Mouse (Mus musculus): ENCODE measurements around the gene Dlg3. TPM values are rescaled to one million over a fixed set of nuclear protein-coding genes. Genes with fewer than 3 reads are reported as not detected.

Dlg3 gene
- total RNA-seq, 1 experiment, result 15.3 TPM

DNA sequence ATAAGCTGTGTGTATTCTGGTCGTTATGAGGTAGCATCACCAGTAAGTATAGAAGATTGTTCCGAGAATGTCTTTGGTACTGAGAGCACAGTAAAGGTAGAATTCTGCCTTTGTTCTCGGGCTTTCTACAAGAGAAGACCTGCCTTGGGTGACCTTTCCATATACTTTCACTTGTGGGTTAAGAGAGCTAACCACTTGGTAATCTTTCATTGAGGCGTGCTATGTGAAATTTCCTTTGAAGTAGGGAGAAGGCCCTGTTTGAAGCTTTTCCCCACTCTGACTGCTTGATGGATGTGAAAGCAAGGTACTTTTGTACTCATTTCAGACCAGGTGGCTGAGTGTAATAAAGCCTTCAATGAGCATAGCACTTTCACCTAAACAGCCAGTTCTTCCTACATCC is 21.8 kb downstream of the Dlg3 start:
- no peaks in the 10 kb centered on the region for H3K9me3 ChIP-seq (ENCODE audit: control insufficient read depth, insufficient read depth, low read depth, low read length)
- TF ChIP-seq ZNF384 (IDR thresholded peaks at IDR 0.05; ENCODE audit: low read depth, low read length) (no peak), HCFC1 (IDR thresholded peaks at IDR 0.05; ENCODE audit: borderline replicate concordance, insufficient read depth, low read length) (no peak), ZC3H11A (IDR thresholded peaks at IDR 0.05; ENCODE audit: borderline replicate concordance, low read depth, low read length) (no peak), CHD2 (IDR thresholded peaks at IDR 0.05; ENCODE audit: low read depth, low read length) (no peak)
- no peak overlapping the region for H3K9ac ChIP-seq (ENCODE audit: insufficient read depth, low read depth, low read length, poor library complexity, severe bottlenecking)
- in situ Hi-C loops (cut with MboI; ENCODE audit: low sequenced_read_pairs in 2 of 2, unreplicated experiment in 2 of 2), result no loop called here
- DNase-seq (ENCODE audit: low read depth, low spot score), result no peak
- H3K27ac ChIP-seq (ENCODE audit: insufficient read depth, low read depth, low read length, poor library complexity, severe bottlenecking), result no peak overlapping the region
- no peaks in the 10 kb centered on the region for H3K36me3 ChIP-seq (ENCODE audit: control insufficient read depth, insufficient read depth, low read length, poor library complexity, severe bottlenecking)
- H3K4me1 ChIP-seq (ENCODE audit: control insufficient read depth in 2 of 2, insufficient read depth in 2 of 2, low read length in 2 of 2, poor library complexity in 1 of 2), result no peaks in the 10 kb centered on the region
- H3K4me3 ChIP-seq (ENCODE audit: insufficient read depth in 1 of 2, low read depth in 1 of 2, low read length in 2 of 2, poor library complexity in 1 of 2, severe bottlenecking in 1 of 2), result no peak overlapping the region

DNA sequence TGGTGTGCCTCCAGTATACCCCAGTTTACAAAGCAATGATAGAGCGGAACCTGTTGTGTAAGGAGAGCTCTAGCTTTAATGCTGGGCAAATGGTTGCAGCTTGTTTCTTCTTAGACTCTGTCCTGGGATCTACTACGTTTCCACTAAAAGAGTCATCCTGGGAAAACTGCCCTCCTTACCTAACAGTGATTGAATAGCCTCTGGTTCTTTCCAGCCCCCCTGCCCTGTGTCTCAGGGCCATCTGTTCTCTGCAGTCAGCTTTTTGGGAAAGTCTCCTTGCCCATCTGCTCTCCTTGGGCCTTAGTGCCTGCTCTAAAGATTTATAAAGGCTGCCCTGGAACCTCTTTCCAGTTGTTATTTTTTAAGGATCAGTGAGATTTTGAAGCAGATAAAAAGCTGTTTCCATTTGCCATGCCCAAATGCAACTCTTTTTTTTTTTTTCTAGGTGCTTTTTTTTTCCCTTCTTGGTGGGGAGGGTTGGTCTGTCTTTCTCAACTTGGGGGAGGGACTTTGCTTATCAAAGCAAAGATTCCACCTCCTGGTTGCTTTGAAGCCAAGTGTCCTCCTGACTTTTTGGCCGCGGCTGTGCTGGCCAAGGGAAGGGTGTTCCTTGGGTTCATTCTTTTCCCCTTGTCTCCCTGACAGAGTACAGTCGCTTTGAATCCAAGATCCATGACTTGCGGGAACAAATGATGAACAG is 28.7 kb downstream of the Dlg3 start:
- no peak overlapping the region for H3K4me3 ChIP-seq (ENCODE audit: insufficient read depth in 1 of 2, low read depth in 1 of 2, low read length in 2 of 2, poor library complexity in 1 of 2, severe bottlenecking in 1 of 2)
- DNase-seq (ENCODE audit: low read depth, low spot score), result no peak
- no peaks in the 10 kb centered on the region for H3K9me3 ChIP-seq (ENCODE audit: control insufficient read depth, insufficient read depth, low read depth, low read length)
- peaks cover 0 to 4% of the 10 kb centered on the region in 2 experiments; a peak in 1 of 4 replicates for H3K4me1 ChIP-seq (ENCODE audit: control insufficient read depth in 2 of 2, insufficient read depth in 2 of 2, low read length in 2 of 2, poor library complexity in 1 of 2)
- peaks cover 2% of the 10 kb centered on the region; the same call in 1 of the 2 replicates for H3K36me3 ChIP-seq (ENCODE audit: control insufficient read depth, insufficient read depth, low read length, poor library complexity, severe bottlenecking)
- in situ Hi-C loops (cut with MboI; ENCODE audit: low sequenced_read_pairs in 2 of 2, unreplicated experiment in 2 of 2), result no loop called here
- no peak overlapping the region for H3K9ac ChIP-seq (ENCODE audit: insufficient read depth, low read depth, low read length, poor library complexity, severe bottlenecking)
- TF ChIP-seq MAFK (IDR thresholded peaks at IDR 0.05; ENCODE audit: insufficient read depth, low read depth, low read length) (no peak), ZNF384 (IDR thresholded peaks at IDR 0.05; ENCODE audit: low read depth, low read length) (no peak), ZC3H11A (IDR thresholded peaks at IDR 0.05; ENCODE audit: borderline replicate concordance, low read depth, low read length) (no peak), HCFC1 (IDR thresholded peaks at IDR 0.05; ENCODE audit: borderline replicate concordance, insufficient read depth, low read length) (no peak), CHD2 (IDR thresholded peaks at IDR 0.05; ENCODE audit: low read depth, low read length) (no peak)
- H3K27ac ChIP-seq (ENCODE audit: insufficient read depth, low read depth, low read length, poor library complexity, severe bottlenecking), result no peak overlapping the region

DNA sequence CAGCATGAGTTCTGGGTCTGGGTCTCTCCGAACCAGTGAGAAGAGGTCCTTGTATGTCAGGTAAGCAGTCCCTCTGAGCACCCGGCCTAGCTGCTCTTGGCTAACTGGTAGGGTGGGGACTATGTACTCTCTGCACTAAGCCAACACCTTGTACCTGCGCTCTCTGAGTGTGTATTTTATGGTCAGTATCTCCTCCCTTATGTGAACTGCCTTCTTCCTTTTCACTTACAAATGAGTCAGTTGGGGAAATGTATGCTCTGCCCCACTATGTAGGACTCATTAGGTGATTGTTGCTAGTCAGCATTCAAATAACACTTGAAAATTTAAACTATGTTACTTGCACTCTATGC is 29.2 kb downstream of the Dlg3 start:
- H3K9ac ChIP-seq (ENCODE audit: insufficient read depth, low read depth, low read length, poor library complexity, severe bottlenecking), result no peak overlapping the region
- H3K4me1 ChIP-seq (ENCODE audit: control insufficient read depth in 2 of 2, insufficient read depth in 2 of 2, low read length in 2 of 2, poor library complexity in 1 of 2), result peaks cover 0 to 4% of the 10 kb centered on the region in 2 experiments; a peak in 2 of 4 replicates
- peaks cover 2% of the 10 kb centered on the region; the same call in 1 of the 2 replicates for H3K36me3 ChIP-seq (ENCODE audit: control insufficient read depth, insufficient read depth, low read length, poor library complexity, severe bottlenecking)
- in situ Hi-C loops (cut with MboI; ENCODE audit: low sequenced_read_pairs in 2 of 2, unreplicated experiment in 2 of 2), result no loop called here
- TF ChIP-seq HCFC1 (IDR thresholded peaks at IDR 0.05; ENCODE audit: borderline replicate concordance, insufficient read depth, low read length) (no peak), ZNF384 (IDR thresholded peaks at IDR 0.05; ENCODE audit: low read depth, low read length) (no peak), ZC3H11A (IDR thresholded peaks at IDR 0.05; ENCODE audit: borderline replicate concordance, low read depth, low read length) (no peak), MAFK (IDR thresholded peaks at IDR 0.05; ENCODE audit: insufficient read depth, low read depth, low read length) (no peak), CHD2 (IDR thresholded peaks at IDR 0.05; ENCODE audit: low read depth, low read length) (no peak)
- H3K4me3 ChIP-seq (ENCODE audit: insufficient read depth in 1 of 2, low read depth in 1 of 2, low read length in 2 of 2, poor library complexity in 1 of 2, severe bottlenecking in 1 of 2), result no peak overlapping the region
- DNase-seq (ENCODE audit: low read depth, low spot score), result no peak
- H3K27ac ChIP-seq (ENCODE audit: insufficient read depth, low read depth, low read length, poor library complexity, severe bottlenecking), result no peak overlapping the region
- H3K9me3 ChIP-seq (ENCODE audit: control insufficient read depth, insufficient read depth, low read depth, low read length), result no peaks in the 10 kb centered on the region

DNA sequence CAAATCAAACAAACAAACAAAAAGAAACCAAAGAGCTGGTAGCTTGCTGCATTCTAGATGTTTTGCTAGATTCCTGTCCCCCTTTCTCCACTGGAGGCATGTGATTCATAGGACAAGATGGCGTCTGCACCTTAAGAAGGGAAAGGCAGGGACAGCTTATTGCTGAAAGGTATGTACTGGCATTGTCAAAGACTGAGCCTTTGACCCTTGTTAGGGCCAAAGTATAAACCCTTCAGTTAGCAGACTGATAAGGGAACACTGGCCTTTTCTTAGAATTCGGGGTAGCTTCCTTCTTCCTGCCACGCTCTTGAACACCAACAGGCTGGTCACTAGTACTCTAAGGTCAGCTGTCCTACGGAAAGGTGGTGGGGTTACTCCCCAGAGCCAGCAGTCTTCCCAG is 29.8 kb downstream of the Dlg3 start:
- H3K9ac ChIP-seq (ENCODE audit: insufficient read depth, low read depth, low read length, poor library complexity, severe bottlenecking), result no peak overlapping the region
- in situ Hi-C loops (cut with MboI; ENCODE audit: low sequenced_read_pairs in 2 of 2, unreplicated experiment in 2 of 2), result no loop called here
- H3K9me3 ChIP-seq (ENCODE audit: control insufficient read depth, insufficient read depth, low read depth, low read length), result no peaks in the 10 kb centered on the region
- TF ChIP-seq CHD2 (IDR thresholded peaks at IDR 0.05; ENCODE audit: low read depth, low read length), result no peak
- no peak for TF ChIP-seq MAFK (IDR thresholded peaks at IDR 0.05; ENCODE audit: insufficient read depth, low read depth, low read length)
- no peak for TF ChIP-seq HCFC1 (IDR thresholded peaks at IDR 0.05; ENCODE audit: borderline replicate concordance, insufficient read depth, low read length)
- TF ChIP-seq ZC3H11A (IDR thresholded peaks at IDR 0.05; ENCODE audit: borderline replicate concordance, low read depth, low read length), result no peak
- no peak overlapping the region for H3K27ac ChIP-seq (ENCODE audit: insufficient read depth, low read depth, low read length, poor library complexity, severe bottlenecking)
- DNase-seq (ENCODE audit: low read depth, low spot score), result no peak
- H3K36me3 ChIP-seq (ENCODE audit: control insufficient read depth, insufficient read depth, low read length, poor library complexity, severe bottlenecking), result peaks cover 2% of the 10 kb centered on the region; the same call in 1 of the 2 replicates
- H3K4me3 ChIP-seq (ENCODE audit: insufficient read depth in 1 of 2, low read depth in 1 of 2, low read length in 2 of 2, poor library complexity in 1 of 2, severe bottlenecking in 1 of 2), result no peak overlapping the region
- peaks cover 0 to 4% of the 10 kb centered on the region in 2 experiments; a peak in 2 of 4 replicates for H3K4me1 ChIP-seq (ENCODE audit: control insufficient read depth in 2 of 2, insufficient read depth in 2 of 2, low read length in 2 of 2, poor library complexity in 1 of 2)

All from ES-E14 (cell line).